Mouse (Mus musculus): ENCODE data around the gene Mrgprh. TPM values are rescaled to one million over a fixed set of nuclear protein-coding genes. Genes with fewer than 3 reads are reported as not detected.

Mrgprh gene
- total and polyA plus RNA-seq, 2 experiments from 2014 or later, result not detected

- peak overlapping the region; percentile 73 for H3K27ac ChIP-seq (ENCODE audit: low read depth, low read length)
- WGBS, result 50% methylated on average over 10 of the region's 10 CpGs
- H3K4me1 ChIP-seq (ENCODE audit: insufficient read depth), result 0 out of 2 replicates have a peak, but pooled peaks cover 4% of the 10 kb centered on the region
- H3K36me3 ChIP-seq (ENCODE audit: insufficient read depth), result no peaks in the 10 kb centered on the region
- no peaks in the 10 kb centered on the region; the same call in 1 of the 2 replicates for H3K27me3 ChIP-seq (ENCODE audit: insufficient read depth, low read length)
- no peak overlapping the region for H3K4me3 ChIP-seq (ENCODE audit: low read depth, low read length)
- DNase-seq (peak; percentile 79), ATAC-seq (peak; percentile 91)
- no peak overlapping the region for H3K4me2 ChIP-seq (ENCODE audit: low read depth)
- H3K9ac ChIP-seq, result no peak overlapping the region
- no peaks in the 10 kb centered on the region for H3K9me3 ChIP-seq (ENCODE audit: low read length)
- no peak for TF ChIP-seq CTCF (IDR thresholded peaks at IDR 0.05; ENCODE audit: low read depth)
Observed at GRCm38 (mm10) chr17:12839475-12840267, 36.2 kb upstream of the Mrgprh start.

- H3K36me3 ChIP-seq (ENCODE audit: insufficient read depth), result no peaks in the 10 kb centered on the region
- 0 out of 2 replicates have a peak, but pooled peaks cover 4% of the 10 kb centered on the region for H3K4me1 ChIP-seq (ENCODE audit: insufficient read depth)
- no peak for ATAC-seq
- no peak overlapping the region for H3K4me3 ChIP-seq (ENCODE audit: low read depth, low read length)
- no peak for DNase-seq
- H3K4me2 ChIP-seq (ENCODE audit: low read depth), result no peak overlapping the region
- H3K9me3 ChIP-seq (ENCODE audit: low read length), result no peaks in the 10 kb centered on the region
- no peak overlapping the region for H3K9ac ChIP-seq
- H3K27me3 ChIP-seq (ENCODE audit: insufficient read depth, low read length), result no peaks in the 10 kb centered on the region; the same call in 1 of the 2 replicates
- 88% methylated on average over 6 of the region's 6 CpGs for WGBS
- no peak for TF ChIP-seq CTCF (IDR thresholded peaks at IDR 0.05; ENCODE audit: low read depth)
- H3K27ac ChIP-seq (ENCODE audit: low read depth, low read length), result no peak overlapping the region
Observed at GRCm38 (mm10) chr17:12843826-12844225, 32.0 kb upstream of the Mrgprh start.

- no peak for TF ChIP-seq CTCF (IDR thresholded peaks at IDR 0.05; ENCODE audit: low read depth)
- H3K9me3 ChIP-seq (ENCODE audit: low read length), result no peaks in the 10 kb centered on the region
- H3K4me1 ChIP-seq (ENCODE audit: insufficient read depth), result 0 out of 2 replicates have a peak, but pooled peaks cover 4% of the 10 kb centered on the region
- no peak overlapping the region for H3K4me2 ChIP-seq (ENCODE audit: low read depth)
- DNase-seq, result no peak
- no peak overlapping the region for H3K9ac ChIP-seq
- no peak overlapping the region for H3K27ac ChIP-seq (ENCODE audit: low read depth, low read length)
- H3K27me3 ChIP-seq (ENCODE audit: insufficient read depth, low read length), result no peaks in the 10 kb centered on the region; the same call in 1 of the 2 replicates
- 68% methylated on average over 4 of the region's 4 CpGs for WGBS
- H3K4me3 ChIP-seq (ENCODE audit: low read depth, low read length), result no peak overlapping the region
- no peak for ATAC-seq
- no peaks in the 10 kb centered on the region for H3K36me3 ChIP-seq (ENCODE audit: insufficient read depth)
Observed at GRCm38 (mm10) chr17:12844540-12844939, 31.3 kb upstream of the Mrgprh start.

GRCm38 (mm10) chr17:12845862-12846261 lies 30.0 kb upstream of the Mrgprh start:
- DNase-seq, result no peak
- Histone ChIP-seq H3K9ac (no peak overlapping the region), H3K4me3 (ENCODE audit: low read depth, low read length) (no peak overlapping the region), H3K27ac (ENCODE audit: low read depth, low read length) (no peak overlapping the region), H3K4me1 (ENCODE audit: insufficient read depth) (no peaks in the 10 kb centered on the region), H3K27me3 (ENCODE audit: insufficient read depth, low read length) (no peaks in the 10 kb centered on the region; the same call in 1 of the 2 replicates), H3K9me3 (ENCODE audit: low read length) (no peaks in the 10 kb centered on the region), H3K4me2 (ENCODE audit: low read depth) (no peak overlapping the region), H3K36me3 (ENCODE audit: insufficient read depth) (no peaks in the 10 kb centered on the region)
- 53% methylated on average over 5 of the region's 5 CpGs for WGBS
- no peak for ATAC-seq
- no peak for TF ChIP-seq CTCF (IDR thresholded peaks at IDR 0.05; ENCODE audit: low read depth)

DNA sequence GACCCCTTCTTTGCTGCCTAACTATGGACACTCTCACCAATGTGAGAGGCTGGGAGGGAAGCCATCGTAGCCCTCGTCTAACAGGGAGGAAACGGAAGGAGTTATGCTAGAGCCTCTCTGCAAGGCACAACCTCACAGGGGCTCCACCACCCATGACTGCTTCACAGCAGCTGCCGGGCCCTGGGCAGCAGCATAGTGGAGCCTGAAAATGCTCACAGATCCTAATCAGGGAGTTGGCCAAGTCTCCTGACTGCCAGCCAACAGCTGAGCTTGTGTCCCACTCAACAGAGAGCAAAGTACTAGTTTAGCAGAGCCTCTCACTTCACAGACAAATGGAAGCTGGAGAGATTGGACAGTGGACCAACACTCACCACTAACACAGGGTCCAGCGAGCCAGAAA lies 29.4 kb upstream of the Mrgprh start:
- Histone ChIP-seq H3K36me3 (ENCODE audit: insufficient read depth) (no peaks in the 10 kb centered on the region), H3K27me3 (ENCODE audit: insufficient read depth, low read length) (no peaks in the 10 kb centered on the region; the same call in 1 of the 2 replicates), H3K9ac (no peak overlapping the region), H3K4me1 (ENCODE audit: insufficient read depth) (no peaks in the 10 kb centered on the region), H3K4me2 (ENCODE audit: low read depth) (no peak overlapping the region), H3K9me3 (ENCODE audit: low read length) (no peaks in the 10 kb centered on the region), H3K4me3 (ENCODE audit: low read depth, low read length) (no peak overlapping the region), H3K27ac (ENCODE audit: low read depth, low read length) (no peak overlapping the region)
- ATAC-seq (no peak), DNase-seq (peak; percentile 39)
- no peak for TF ChIP-seq CTCF (IDR thresholded peaks at IDR 0.05; ENCODE audit: low read depth)
- 73% methylated on average over 5 of the region's 5 CpGs for WGBS

DNA sequence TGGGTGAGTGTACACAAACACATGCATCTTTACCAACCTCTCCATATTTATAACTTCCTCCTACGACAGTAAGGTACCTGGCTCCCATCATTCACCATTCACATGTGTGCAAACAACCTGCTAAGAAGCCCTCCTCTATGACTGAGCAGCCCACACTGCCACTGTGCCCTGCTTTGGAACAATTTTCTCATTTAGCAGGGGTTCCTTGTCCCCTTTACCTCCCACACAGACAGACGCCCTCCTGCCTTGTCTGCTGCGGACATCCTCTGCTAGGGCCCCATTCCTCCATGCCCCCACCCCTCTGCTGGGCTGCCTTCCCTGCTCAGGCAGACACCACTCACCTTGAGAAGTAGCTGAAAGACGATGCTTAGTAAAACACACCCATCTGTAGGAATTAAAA lies 28.1 kb upstream of the Mrgprh start:
- Histone ChIP-seq H3K27ac (ENCODE audit: low read depth, low read length) (no peak overlapping the region), H3K27me3 (ENCODE audit: insufficient read depth, low read length) (no peaks in the 10 kb centered on the region), H3K9ac (no peak overlapping the region), H3K36me3 (ENCODE audit: insufficient read depth) (no peaks in the 10 kb centered on the region), H3K4me1 (ENCODE audit: insufficient read depth) (no peaks in the 10 kb centered on the region), H3K4me2 (ENCODE audit: low read depth) (no peak overlapping the region), H3K9me3 (ENCODE audit: low read length) (no peaks in the 10 kb centered on the region), H3K4me3 (ENCODE audit: low read depth, low read length) (no peak overlapping the region)
- DNase-seq (no peak), ATAC-seq (no peak)
- TF ChIP-seq CTCF (IDR thresholded peaks at IDR 0.05; ENCODE audit: low read depth), result no peak
- WGBS, result 69% methylated on average over 4 of the region's 4 CpGs

GRCm38 (mm10) chr17:12849778-12850382 lies 26.0 kb upstream of the Mrgprh start:
- ATAC-seq, result peak; percentile 84

More at GRCm38 (mm10) chr17:12849778-12850382, 26.0 kb upstream of the Mrgprh start:
- H3K9me3 ChIP-seq (ENCODE audit: low read length), result no peaks in the 10 kb centered on the region
- no peak overlapping the region for H3K4me2 ChIP-seq (ENCODE audit: low read depth)
- no peaks in the 10 kb centered on the region for H3K4me1 ChIP-seq (ENCODE audit: insufficient read depth)
- 61% methylated on average over 8 of the region's 8 CpGs for WGBS
- no peak overlapping the region for H3K9ac ChIP-seq
- TF ChIP-seq CTCF (IDR thresholded peaks at IDR 0.05; ENCODE audit: low read depth), result no peak
- DNase-seq, result peak; percentile 66
- no peak overlapping the region for H3K4me3 ChIP-seq (ENCODE audit: low read depth, low read length)
- H3K27me3 ChIP-seq (ENCODE audit: insufficient read depth, low read length), result no peaks in the 10 kb centered on the region
- H3K27ac ChIP-seq (ENCODE audit: low read depth, low read length), result peak overlapping the region; percentile 35; the same call in 1 of the 2 replicates
- H3K36me3 ChIP-seq (ENCODE audit: insufficient read depth), result no peaks in the 10 kb centered on the region

Data from forebrain, postnatal 0 days (tissue).